Mouse (Mus musculus) heart, adult 2 months (tissue): ENCODE data around the gene Asb5.

Source experiments
- CTCF ChIP-seq: fragments of 200-600 bp; IDR thresholded peaks from 2 replicates; pipeline ENCODE4 v1.8.1; 2022; ENCODE audit warnings: antibody characterized with exemption, mild to moderate bottlenecking, moderate library complexity
- EP300 ChIP-seq: fragments of 200-500 bp; IDR thresholded peaks from 2 replicates; pipeline ENCODE4 v1.6.1; 2011; ENCODE audit warnings: low read depth, low read length, control low read depth; ENCODE audit not compliant: insufficient read depth

DNA sequence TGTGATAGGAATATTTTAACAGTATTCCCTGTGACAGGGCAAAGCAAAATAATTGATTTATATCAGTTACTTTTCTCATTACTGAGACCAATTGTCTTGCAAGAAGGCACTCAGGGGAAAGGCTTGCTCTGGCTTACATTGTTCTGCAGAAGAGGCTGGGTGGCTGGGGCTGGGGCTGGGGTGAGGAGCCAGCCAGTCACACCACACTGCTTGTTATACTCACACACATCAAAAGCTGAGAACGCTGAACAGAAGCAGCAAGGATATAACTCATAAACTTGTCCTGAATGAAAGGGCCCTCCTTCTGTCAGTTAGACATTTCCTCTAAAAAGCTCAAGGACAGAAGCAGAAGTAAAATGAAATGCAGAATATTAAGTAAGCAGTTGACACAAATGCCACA lies 53.5 kb downstream of the Asb5 start:
- TF ChIP-seq EP300 (no peak), CTCF (no peak)
